Mouse (Mus musculus) heart, adult 2 months (tissue): ENCODE measurements at regions not wholly inside any gene's neighbourhood (a gene's known extent, or its start where the extent isn't known, plus 50 kb on each side); places are given as distances from the start of the nearest gene placed in this dataset.

Experiments
- CTCF ChIP-seq: fragments of 200-600 bp; IDR thresholded peaks from 2 replicates; pipeline ENCODE4 v1.8.1; 2022; ENCODE audit warnings: antibody characterized with exemption, mild to moderate bottlenecking, moderate library complexity
- EP300 ChIP-seq: fragments of 200-500 bp; IDR thresholded peaks from 2 replicates; pipeline ENCODE4 v1.6.1; 2011; ENCODE audit warnings: low read depth, low read length, control low read depth; ENCODE audit not compliant: insufficient read depth
- POLR2A ChIP-seq: fragments of 200-500 bp; IDR thresholded peaks from 2 replicates; pipeline ENCODE4 v1.6.1; 2011; ENCODE audit warnings: mild to moderate bottlenecking, low read depth, low read length, control low read depth; ENCODE audit not compliant: insufficient read depth

DNA sequence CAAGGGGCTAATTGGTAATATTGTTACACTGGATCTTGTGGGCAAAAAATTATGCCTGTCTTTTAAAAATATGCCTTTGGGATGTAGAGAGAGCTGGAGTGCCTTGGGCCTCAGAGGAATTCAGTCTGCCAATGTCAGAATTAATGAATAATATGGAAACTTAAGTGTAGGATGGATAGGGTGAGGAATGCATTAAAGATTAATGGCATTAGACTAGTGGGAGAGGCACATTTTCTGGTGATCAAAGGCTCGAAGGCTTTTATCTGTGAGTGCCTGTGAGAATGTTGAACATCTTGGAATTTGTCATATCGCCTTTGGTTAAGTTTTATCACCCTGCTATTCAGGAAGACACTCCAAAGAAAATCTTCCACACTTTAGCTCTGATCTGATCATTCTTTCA, 146.7 kb upstream of the Fam19a1 start:
- no peak for TF ChIP-seq POLR2A
- TF ChIP-seq EP300 = no peak
- TF ChIP-seq CTCF = no peak
